Mouse (Mus musculus) midbrain, embryonic 13.5 days (tissue): ENCODE measurements at regions not wholly inside any gene's neighbourhood (a gene's known extent, or its start where the extent isn't known, plus 50 kb on each side); places are given as distances from the start of the nearest gene placed in this dataset.

ENCODE experiments used
- ATAC-seq: fragments of 200-750 bp; cut with Nextera tagmentation; 2 replicates; pipeline ENCODE4 v1.8.0; 2017; ENCODE audit warnings: mild to moderate bottlenecking, moderate TSS enrichment, moderate library complexity
- H3K27ac ChIP-seq: fragments of 300-500 bp; sonication (generic); 2 replicates; pipeline ENCODE4 v1.5.1; 2015; ENCODE audit warnings: inconsistent platforms, mild to moderate bottlenecking, moderate library complexity
- H3K27me3 ChIP-seq: fragments of 300-500 bp; sonication (generic); 2 replicates; pipeline ENCODE4 v1.6.1; 2015; ENCODE audit warnings: mild to moderate bottlenecking, inconsistent platforms
- H3K36me3 ChIP-seq: fragments of 300-500 bp; sonication (generic); 2 replicates; pipeline ENCODE4 v1.6.1; 2015; ENCODE audit warnings: mild to moderate bottlenecking, inconsistent platforms
- H3K4me1 ChIP-seq: fragments of 300-500 bp; sonication (generic); replicated peaks from 2 replicates; pipeline ENCODE4 v1.6.1; 2015; ENCODE audit warnings: inconsistent platforms
- H3K4me2 ChIP-seq: fragments of 300-500 bp; sonication (generic); replicated peaks from 2 replicates; pipeline ENCODE4 v1.6.1; 2015; ENCODE audit warnings: moderate library complexity, mild to moderate bottlenecking, inconsistent platforms
- H3K4me3 ChIP-seq: fragments of 300-500 bp; sonication (generic); replicated peaks from 2 replicates; pipeline ENCODE4 v1.5.1; 2015; ENCODE audit warnings: mild to moderate bottlenecking, inconsistent platforms
- H3K9ac ChIP-seq: fragments of 300-500 bp; sonication (generic); replicated peaks from 2 replicates; pipeline ENCODE4 v1.6.1; 2015; ENCODE audit warnings: mild to moderate bottlenecking, inconsistent platforms
- H3K9me3 ChIP-seq: fragments of 300-500 bp; sonication (generic); 2 replicates; pipeline ENCODE4 v1.6.1; 2016; ENCODE audit warnings: mild to moderate bottlenecking, inconsistent platforms
- WGBS: fragments of 180-500 bp; shearing (Covaris S2); methylation state at CpG from one replicate; pipeline ENCODE4 v1.1.7; 2015; 5-methylcytosine and 5-hydroxymethylcytosine counted together

- H3K27ac ChIP-seq, result no peak overlapping the region
- peak; percentile 78; the same call in 1 of the 2 replicates for ATAC-seq
- no peaks in the 10 kb centered on the region for H3K4me1 ChIP-seq
- H3K9ac ChIP-seq, result no peak overlapping the region
- no peak overlapping the region for H3K4me3 ChIP-seq
- H3K36me3 ChIP-seq, result no peaks in the 10 kb centered on the region
- no peaks in the 10 kb centered on the region for H3K9me3 ChIP-seq
- WGBS, result 21% methylated on average over 8 of the region's 8 CpGs
- no peaks in the 10 kb centered on the region for H3K27me3 ChIP-seq
- H3K4me2 ChIP-seq, result no peak overlapping the region
Measured at GRCm38 (mm10) chr4:24154418-24154817, 341.8 kb upstream of the Mms22l start.

- Histone ChIP-seq H3K27me3 (no peaks in the 10 kb centered on the region), H3K27ac (no peak overlapping the region), H3K4me3 (no peak overlapping the region), H3K9ac (no peak overlapping the region), H3K4me2 (no peak overlapping the region), H3K36me3 (no peaks in the 10 kb centered on the region), H3K9me3 (no peaks in the 10 kb centered on the region; the same call in 1 of the 2 replicates), H3K4me1 (0 out of 2 replicates have a peak, but pooled peaks cover 4% of the 10 kb centered on the region)
- 13% methylated on average over 2 of the region's 2 CpGs for WGBS
- no peak for ATAC-seq
Measured at GRCm38 (mm10) chr4:24173750-24174149, 322.5 kb upstream of the Mms22l start.

DNA sequence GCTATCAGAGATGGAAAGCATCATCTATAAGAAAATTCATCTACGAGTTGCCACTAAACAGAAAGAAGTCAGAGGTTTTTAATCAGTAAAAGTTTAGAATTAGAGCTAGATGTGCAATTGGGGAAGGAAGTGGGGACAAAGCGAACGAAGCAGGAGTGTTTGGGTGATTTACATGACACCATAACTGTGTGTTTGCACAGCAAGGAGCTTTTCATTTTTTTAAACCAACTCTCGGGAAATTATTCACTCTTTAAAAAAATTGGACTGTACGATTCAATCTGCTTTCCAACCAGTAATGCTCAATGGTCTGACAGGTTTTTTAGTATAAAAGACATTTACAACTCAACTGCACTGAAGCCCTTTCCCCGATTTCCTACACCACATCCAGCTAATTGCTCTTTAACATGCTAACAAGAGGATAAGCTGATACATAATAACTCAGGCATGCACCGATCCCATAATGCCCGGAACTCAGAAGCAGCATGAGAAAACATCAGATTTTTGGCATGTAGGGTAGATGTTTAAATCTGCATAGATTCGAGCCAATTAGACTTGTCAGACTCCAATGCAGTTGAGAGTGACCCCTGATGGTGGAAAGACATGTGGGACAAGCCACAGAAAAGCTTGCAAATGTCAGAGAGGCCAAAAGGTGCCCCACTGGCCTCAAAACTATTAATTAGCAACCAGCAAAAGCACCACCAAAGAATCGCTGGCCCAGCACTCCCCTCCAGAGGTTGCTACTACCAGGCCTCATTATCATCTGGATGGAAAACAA, 282.8 kb upstream of the Mms22l start:
- WGBS, result 45% methylated on average over 10 of the region's 10 CpGs
- H3K27ac ChIP-seq, result no peak overlapping the region
- no peaks in the 10 kb centered on the region for H3K36me3 ChIP-seq
- no peak overlapping the region for H3K4me2 ChIP-seq
- no peaks in the 10 kb centered on the region for H3K27me3 ChIP-seq
- ATAC-seq, result peak; percentile 30; the same call in 1 of the 2 replicates
- H3K9ac ChIP-seq, result no peak overlapping the region
- H3K4me3 ChIP-seq, result no peak overlapping the region
- H3K9me3 ChIP-seq, result no peaks in the 10 kb centered on the region
- peaks cover 20% of the 10 kb centered on the region for H3K4me1 ChIP-seq

DNA sequence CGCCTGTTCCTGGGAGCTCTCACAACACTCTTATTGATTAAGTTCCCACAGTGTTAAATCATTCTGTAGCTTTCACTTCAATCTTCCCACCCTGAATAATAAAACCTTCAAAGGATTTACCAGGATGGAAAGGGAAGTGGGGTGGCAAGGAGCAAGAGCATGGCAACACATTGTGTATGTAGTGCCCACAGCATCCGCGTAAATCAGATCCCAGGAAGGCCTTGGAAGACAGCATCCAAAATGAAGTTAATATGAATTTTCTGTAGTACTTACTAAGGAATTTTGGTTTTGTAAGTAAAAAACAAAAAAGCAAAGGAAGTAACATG, 282.3 kb upstream of the Mms22l start:
- no peak overlapping the region for H3K9ac ChIP-seq
- no peak overlapping the region for H3K4me2 ChIP-seq
- no peaks in the 10 kb centered on the region for H3K27me3 ChIP-seq
- WGBS, result 43% methylated on average over 3 of the region's 3 CpGs
- peaks cover 24% of the 10 kb centered on the region for H3K4me1 ChIP-seq
- no peak overlapping the region for H3K27ac ChIP-seq
- no peak overlapping the region for H3K4me3 ChIP-seq
- no peaks in the 10 kb centered on the region for H3K36me3 ChIP-seq
- peak; percentile 45; the same call in 1 of the 2 replicates for ATAC-seq
- H3K9me3 ChIP-seq, result no peaks in the 10 kb centered on the region

DNA sequence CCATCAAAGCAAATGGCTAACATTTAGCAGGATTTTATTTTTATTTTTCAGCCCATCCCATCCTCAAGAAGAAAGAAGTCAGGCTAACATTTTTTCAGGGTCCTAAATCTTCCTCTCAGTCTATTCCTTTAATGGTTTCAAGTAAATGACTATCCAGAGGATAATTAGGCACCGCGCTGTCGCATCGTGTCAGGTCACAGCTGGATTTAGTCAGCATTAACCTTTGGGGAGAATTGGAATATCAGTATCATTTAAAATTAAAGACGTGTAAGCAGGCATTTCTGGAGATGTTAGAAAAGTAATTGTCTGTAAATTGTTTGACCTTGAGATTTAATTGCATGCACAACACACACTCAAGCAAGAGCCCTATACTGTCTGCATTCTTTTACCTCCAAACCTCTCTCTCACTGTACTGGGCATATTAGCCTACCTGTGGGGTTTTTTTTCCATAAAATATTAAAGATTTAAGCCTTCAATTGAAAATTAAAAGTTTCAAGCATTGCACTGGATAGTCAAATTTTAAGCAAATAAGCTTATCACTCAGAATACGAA, 277.8 kb upstream of the Mms22l start:
- ATAC-seq, result no peak; the same call in 1 of the 2 replicates
- H3K27me3 ChIP-seq, result no peaks in the 10 kb centered on the region
- H3K27ac ChIP-seq, result no peak overlapping the region
- 35% methylated on average over 6 of the region's 6 CpGs for WGBS
- H3K4me2 ChIP-seq, result no peak overlapping the region
- no peak overlapping the region for H3K4me3 ChIP-seq
- H3K9me3 ChIP-seq, result no peaks in the 10 kb centered on the region
- no peaks in the 10 kb centered on the region for H3K36me3 ChIP-seq
- H3K4me1 ChIP-seq, result peaks cover 32% of the 10 kb centered on the region
- H3K9ac ChIP-seq, result no peak overlapping the region

DNA sequence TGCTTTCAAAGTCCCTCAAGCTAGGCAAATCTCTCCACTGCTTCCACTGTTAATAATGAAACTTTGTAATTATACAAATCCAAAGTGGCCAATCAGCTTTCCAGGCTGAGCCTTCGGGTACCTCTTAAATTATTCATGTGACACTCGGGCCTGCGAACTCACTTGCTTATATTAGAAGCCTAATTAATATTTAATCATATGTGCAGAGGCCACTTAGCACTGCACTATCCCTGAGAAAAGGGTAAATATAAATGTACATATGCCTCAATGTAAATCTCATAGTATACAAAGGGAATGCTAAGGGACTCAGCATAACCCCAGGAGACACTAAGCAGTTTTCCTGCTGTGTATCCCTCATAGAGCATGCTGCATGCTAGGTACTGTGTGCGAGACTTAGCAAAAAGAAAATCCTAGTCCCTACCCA, 277.2 kb upstream of the Mms22l start:
- H3K9ac ChIP-seq, result no peak overlapping the region
- no peaks in the 10 kb centered on the region for H3K27me3 ChIP-seq
- ATAC-seq, result peak; percentile 90
- peaks cover 26% of the 10 kb centered on the region for H3K4me1 ChIP-seq
- no peak overlapping the region for H3K4me2 ChIP-seq
- WGBS, result 22% methylated on average over 4 of the region's 4 CpGs
- no peaks in the 10 kb centered on the region for H3K36me3 ChIP-seq
- H3K27ac ChIP-seq, result no peak overlapping the region
- H3K9me3 ChIP-seq, result no peaks in the 10 kb centered on the region
- no peak overlapping the region for H3K4me3 ChIP-seq

DNA sequence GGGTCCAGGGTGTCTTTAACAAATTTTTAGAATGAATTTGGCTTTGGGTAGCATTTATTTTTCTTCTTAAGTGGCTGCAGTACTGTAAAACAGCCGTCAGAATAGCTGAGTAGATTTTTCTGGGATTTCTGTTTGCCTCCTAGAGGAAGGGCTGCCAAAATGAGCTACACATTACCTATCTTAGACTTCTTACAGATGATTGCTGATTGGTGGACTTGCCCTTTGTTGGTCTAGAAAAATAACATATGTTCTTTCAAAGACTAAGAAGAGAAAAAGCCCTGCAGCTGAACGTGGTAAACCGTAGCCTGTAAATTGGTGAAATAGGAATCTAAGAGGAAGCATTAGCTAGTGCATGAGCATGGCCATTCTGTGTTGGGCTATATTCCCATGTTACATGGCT, 276.7 kb upstream of the Mms22l start:
- Histone ChIP-seq H3K27me3 (no peaks in the 10 kb centered on the region), H3K4me1 (peaks cover 26% of the 10 kb centered on the region), H3K9ac (no peak overlapping the region), H3K27ac (no peak overlapping the region), H3K36me3 (no peaks in the 10 kb centered on the region), H3K9me3 (no peaks in the 10 kb centered on the region), H3K4me3 (no peak overlapping the region), H3K4me2 (no peak overlapping the region)
- peak; percentile 38 for ATAC-seq
- WGBS, result 63% methylated on average over 3 of the region's 3 CpGs

GRCm38 (mm10) chr4:24245124-24245523, 251.1 kb upstream of the Mms22l start:
- Histone ChIP-seq H3K9me3 (no peaks in the 10 kb centered on the region), H3K4me2 (no peak overlapping the region), H3K4me3 (no peak overlapping the region), H3K36me3 (no peaks in the 10 kb centered on the region), H3K4me1 (peaks cover 7% of the 10 kb centered on the region; the same call in 1 of the 2 replicates), H3K9ac (no peak overlapping the region), H3K27ac (no peak overlapping the region), H3K27me3 (no peaks in the 10 kb centered on the region)
- 51% methylated on average over 6 of the region's 6 CpGs for WGBS
- ATAC-seq, result peak; percentile 77

GRCm38 (mm10) chr4:24248142-24249054, 247.9 kb upstream of the Mms22l start:
- Histone ChIP-seq H3K4me3 (no peak overlapping the region), H3K27ac (no peak overlapping the region), H3K4me1 (peaks cover 7% of the 10 kb centered on the region; the same call in 1 of the 2 replicates), H3K9me3 (no peaks in the 10 kb centered on the region), H3K9ac (no peak overlapping the region), H3K36me3 (no peaks in the 10 kb centered on the region), H3K27me3 (no peaks in the 10 kb centered on the region), H3K4me2 (no peak overlapping the region)
- 58% methylated on average over 6 of the region's 6 CpGs for WGBS
- ATAC-seq, result peak; percentile 83

DNA sequence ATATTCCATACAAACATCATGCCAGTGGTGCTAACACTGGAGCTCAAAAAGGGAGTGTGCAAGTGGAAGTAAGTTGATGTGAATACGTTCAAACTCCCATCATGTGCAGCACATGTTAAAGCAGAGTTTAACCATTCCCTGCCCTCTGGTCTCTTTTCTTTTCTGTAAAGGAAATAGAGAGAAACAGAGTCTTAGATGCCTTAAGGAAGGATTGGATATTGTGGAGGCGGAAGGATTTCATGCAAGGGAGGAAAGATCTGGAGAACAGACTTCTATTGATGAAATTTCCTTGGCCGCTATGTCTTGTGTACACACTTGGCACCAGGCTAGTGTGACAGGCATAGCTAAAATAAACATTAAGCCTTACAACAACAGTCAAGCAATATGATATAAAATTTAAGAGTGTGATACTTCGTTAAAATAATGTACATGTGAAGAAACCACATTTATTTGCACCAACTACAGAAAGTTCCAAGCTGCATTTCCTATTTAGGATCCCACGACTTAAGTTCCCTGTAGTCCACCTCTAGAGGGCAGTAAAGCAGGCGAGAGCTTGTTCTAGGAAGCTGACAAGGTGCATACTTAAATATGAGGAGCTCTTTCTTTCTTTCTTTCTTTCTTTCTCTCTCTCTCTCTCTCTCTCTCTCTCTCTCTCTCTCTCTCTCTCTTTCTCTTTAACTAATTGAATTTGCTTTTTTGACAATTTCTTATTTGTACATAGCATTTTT, 246.8 kb upstream of the Mms22l start:
- H3K4me2 ChIP-seq, result no peak overlapping the region
- no peak overlapping the region for H3K9ac ChIP-seq
- H3K9me3 ChIP-seq, result no peaks in the 10 kb centered on the region
- H3K27me3 ChIP-seq, result no peaks in the 10 kb centered on the region
- WGBS, result 40% methylated on average over 6 of the region's 6 CpGs
- peaks cover 7% of the 10 kb centered on the region; the same call in 1 of the 2 replicates for H3K4me1 ChIP-seq
- ATAC-seq, result no peak
- no peak overlapping the region for H3K4me3 ChIP-seq
- H3K27ac ChIP-seq, result no peak overlapping the region
- H3K36me3 ChIP-seq, result no peaks in the 10 kb centered on the region

GRCm38 (mm10) chr4:24278154-24278553, 218.1 kb upstream of the Mms22l start:
- WGBS, result 59% methylated on average over 3 of the region's 3 CpGs
- H3K36me3 ChIP-seq, result no peaks in the 10 kb centered on the region
- H3K27ac ChIP-seq, result no peak overlapping the region
- H3K9ac ChIP-seq, result no peak overlapping the region
- ATAC-seq, result no peak
- no peaks in the 10 kb centered on the region for H3K27me3 ChIP-seq
- no peaks in the 10 kb centered on the region for H3K4me1 ChIP-seq
- no peak overlapping the region for H3K4me2 ChIP-seq
- H3K9me3 ChIP-seq, result 0 out of 2 replicates have a peak, but pooled peaks cover 3% of the 10 kb centered on the region
- no peak overlapping the region for H3K4me3 ChIP-seq
